Mouse (Mus musculus) megakaryocyte-erythroid progenitor cell, adult 5-6 weeks (primary cell): ENCODE results near the gene 4833420G17Rik. TPM values are rescaled to one million over a fixed set of nuclear protein-coding genes. Genes with fewer than 3 reads are reported as not detected.

ENCODE experiments used
- total RNA-seq, 2 experiments: library from RNA; stranded (forward) in 1 of 2; stranded (reverse) in 1 of 2; fragments of 200-1000, 215-1000 nt in 1 of 2; fragments of >200 nt in 1 of 2; fragmentation: Nextera tagmentation in 1 of 2; gene quantifications; 2 replicates each; pipeline ENCODE4 v1.2.3; 2014 to 2017

The 4833420G17Rik gene
- total RNA-seq, 2 experiments from 2014 or later = 49.3 to 76.0 TPM

Other genes starting within 250 kb of the 4833420G17Rik start
- 28.0 and 32.2 TPM in 2 replicates for gene Paip1, start 34.2 kb upstream of the 4833420G17Rik start, total RNA-seq (2014; fragmentation: Nextera tagmentation)
- gene Paip1, start 34.2 kb upstream of the 4833420G17Rik start, total RNA-seq (2017) = 46.3 and 55.2 TPM in 2 replicates
- 9.6 and 11.5 TPM in 2 replicates for gene Tmem267, start 25.3 kb downstream of the 4833420G17Rik start, total RNA-seq (2014; fragmentation: Nextera tagmentation)
- 6.7 and 7.0 TPM in 2 replicates for gene Tmem267, start 25.3 kb downstream of the 4833420G17Rik start, total RNA-seq (2017)
- 0.35 TPM in 1 of 2 replicates, not detected in the other for gene 3110070M22Rik, start 25.6 kb downstream of the 4833420G17Rik start, total RNA-seq (2014; fragmentation: Nextera tagmentation)
- 0.84 TPM in 1 of 2 replicates, not detected in the other for gene 3110070M22Rik, start 25.6 kb downstream of the 4833420G17Rik start, total RNA-seq (2017)
- 0.69 TPM in 1 of 2 replicates, not detected in the other for gene Ccl28, start 161.1 kb downstream of the 4833420G17Rik start, total RNA-seq (2014; fragmentation: Nextera tagmentation)
- gene Ccl28, start 161.1 kb downstream of the 4833420G17Rik start, total RNA-seq (2017) = 0.14 and 0.72 TPM in 2 replicates
- 13.1 and 15.6 TPM in 2 replicates for gene Hmgcs1, start 227.6 kb downstream of the 4833420G17Rik start, total RNA-seq (2014; fragmentation: Nextera tagmentation)
- 25.0 and 38.1 TPM in 2 replicates for gene Hmgcs1, start 227.6 kb downstream of the 4833420G17Rik start, total RNA-seq (2017)